Mouse (Mus musculus): ENCODE measurements around the gene Trappc1. TPM values are rescaled to one million over a fixed set of nuclear protein-coding genes. Genes with fewer than 3 reads are reported as not detected.

Gene Trappc1
- polyA plus RNA-seq, 1 experiment: 72.3 TPM

DNA sequence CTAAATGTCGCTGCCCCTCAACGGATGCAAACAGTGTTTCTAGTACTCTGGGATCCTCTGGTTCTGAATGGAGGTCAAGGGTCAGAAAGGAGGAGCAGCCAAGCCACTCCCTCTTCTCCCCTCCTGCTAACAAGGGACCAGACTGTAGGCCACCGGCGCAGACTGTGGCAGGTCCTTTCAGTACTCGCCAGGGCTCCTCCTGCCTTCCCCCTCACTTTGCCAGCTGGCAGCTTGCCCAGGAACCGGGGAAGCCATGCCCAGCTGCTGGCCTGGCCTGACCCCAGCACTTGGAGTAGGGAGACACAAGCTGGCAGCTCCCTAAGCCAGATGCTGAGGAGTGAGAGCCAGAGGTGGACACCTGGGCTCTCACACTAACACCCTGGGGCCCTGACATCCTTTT lies 41.1 kb downstream of the Trappc1 start:
- no peak overlapping the region for H3K4me3 ChIP-seq (ENCODE audit: insufficient read depth, low read depth, low read length)

DNA sequence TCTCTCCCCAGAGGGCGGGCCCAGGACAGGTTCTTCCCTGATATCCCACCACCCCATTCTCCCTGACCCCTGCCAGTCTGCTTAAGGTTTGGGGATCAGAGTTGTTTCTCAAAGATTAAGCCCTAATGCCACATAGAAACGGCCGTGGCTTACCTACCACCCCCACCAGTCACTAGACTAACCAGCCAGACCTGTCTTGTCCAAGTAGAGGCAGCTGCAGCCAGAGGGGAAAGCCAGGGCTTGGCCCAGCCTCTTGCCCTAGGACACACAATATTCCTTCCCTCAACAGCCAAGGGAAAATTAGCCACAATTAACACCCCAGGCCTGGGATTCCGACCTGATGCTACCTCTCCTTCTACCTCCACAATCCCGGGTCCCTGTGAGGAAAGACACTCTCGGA lies 41.9 kb downstream of the Trappc1 start:
- DNase-seq: no peak
- H3K27me3 ChIP-seq (replicated peaks; ENCODE audit: control insufficient read depth, insufficient read depth, low read length): no peaks in the 10 kb centered on the region
- 26% methylated on average over 6 of the region's 6 CpGs for WGBS
- peak overlapping the region; percentile 91 for H3K27ac ChIP-seq (ENCODE audit: insufficient read depth, low read depth, low read length)
- TF ChIP-seq CTCF (conservative IDR thresholded peaks at IDR 0.05; ENCODE audit: insufficient read depth, insufficient read length, low read depth, low read length): no peak
- no peak for TF ChIP-seq POLR2A (IDR thresholded peaks at IDR 0.05; ENCODE audit: low read depth, low read length)
- peaks cover 28% of the 10 kb centered on the region for H3K4me1 ChIP-seq (ENCODE audit: control insufficient read depth, insufficient read depth, low read length)
- H3K36me3 ChIP-seq (ENCODE audit: control insufficient read depth, insufficient read depth, low read length): peaks cover 3% of the 10 kb centered on the region; the same call in 1 of the 2 replicates
- H3K4me3 ChIP-seq (ENCODE audit: insufficient read depth, low read depth, low read length): peak overlapping the region; percentile 19

More for the DNA sequence above, 41.1 kb downstream of the Trappc1 start:
- Histone ChIP-seq H3K27ac (ENCODE audit: insufficient read depth, low read depth, low read length) (peak overlapping the region; percentile 91), H3K36me3 (ENCODE audit: control insufficient read depth, insufficient read depth, low read length) (peaks cover 5% of the 10 kb centered on the region; the same call in 1 of the 2 replicates), H3K4me1 (ENCODE audit: control insufficient read depth, insufficient read depth, low read length) (peaks cover 28% of the 10 kb centered on the region), H3K27me3 (replicated peaks; ENCODE audit: control insufficient read depth, insufficient read depth, low read length) (no peaks in the 10 kb centered on the region)
- TF ChIP-seq CTCF (conservative IDR thresholded peaks at IDR 0.05; ENCODE audit: insufficient read depth, insufficient read length, low read depth, low read length) (0 out of 2 replicates have a peak, but pooled peaks have one; percentile 0), POLR2A (IDR thresholded peaks at IDR 0.05; ENCODE audit: low read depth, low read length) (no peak)
- WGBS: under 1% methylated on average over 6 of the region's 6 CpGs
- peak; percentile 99 for DNase-seq

DNA sequence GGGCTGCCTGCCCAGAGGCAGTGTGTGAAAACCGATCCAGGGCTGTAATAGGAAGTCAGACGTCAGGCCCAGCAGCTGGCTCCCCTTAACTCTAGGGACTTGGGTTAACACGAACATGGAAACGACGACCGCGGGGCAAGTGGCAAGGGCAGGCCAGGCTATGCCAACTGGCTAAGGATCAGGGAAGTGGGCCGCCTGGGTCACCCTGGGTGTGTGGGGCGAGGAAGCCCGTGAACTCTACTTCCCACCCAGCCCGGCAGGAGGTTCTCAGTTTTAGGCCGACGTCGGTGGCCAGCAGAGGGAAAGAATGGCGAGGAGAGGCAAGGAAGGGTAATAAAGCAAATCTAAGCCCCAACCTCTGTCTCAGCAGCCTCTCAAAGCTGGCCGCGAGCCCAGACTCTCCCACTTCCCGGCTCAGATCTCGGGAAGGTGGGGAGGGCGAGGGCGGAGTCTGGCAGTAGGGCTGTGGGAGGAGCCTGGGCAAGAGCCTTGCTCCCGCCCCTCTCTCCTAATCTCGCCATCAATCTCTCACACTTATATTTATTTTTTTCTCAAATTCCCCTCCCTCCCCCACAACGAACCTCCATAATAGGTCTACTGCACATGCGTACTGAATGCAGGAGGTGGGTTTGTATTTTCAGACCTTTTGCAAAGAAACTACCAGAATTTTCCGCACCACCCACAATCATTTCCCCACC lies 42.5 kb downstream of the Trappc1 start:
- under 1% methylated on average over 26 of the region's 26 CpGs for WGBS

DNA sequence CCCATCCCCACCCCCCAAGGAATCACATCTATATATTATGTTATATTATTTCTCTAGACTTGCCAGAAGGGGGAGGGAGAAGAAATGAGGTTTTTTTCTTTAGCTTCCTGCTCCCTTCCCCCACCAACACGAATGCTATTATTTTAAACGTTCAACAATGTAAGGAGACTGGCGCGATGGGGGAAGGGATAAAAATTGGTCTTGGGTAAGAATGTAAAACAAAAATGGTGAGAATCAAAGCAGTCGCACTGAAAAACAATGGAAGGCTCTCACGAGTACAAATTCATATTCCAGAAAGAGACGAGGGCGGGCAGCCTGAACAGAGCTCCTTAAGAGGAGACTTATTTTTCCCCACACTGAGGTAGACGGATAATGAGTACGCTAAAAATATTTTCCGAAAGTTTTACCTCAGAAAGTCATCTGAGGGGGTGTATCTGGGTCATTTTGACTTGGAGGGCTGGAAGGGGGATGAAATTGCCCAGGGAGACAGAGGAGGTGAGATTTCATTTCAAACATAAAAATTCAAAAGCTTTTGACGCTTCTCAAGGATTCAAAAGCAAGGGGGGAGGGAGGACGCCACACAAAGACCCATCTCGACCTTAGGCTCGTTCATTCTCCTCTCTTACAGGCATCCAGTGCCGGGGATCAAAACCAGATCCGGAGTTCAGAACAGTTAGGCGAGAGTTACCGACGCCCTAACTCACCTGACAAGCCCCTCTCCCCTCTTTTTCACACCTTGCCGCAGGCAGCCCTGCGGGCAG lies 43.3 kb downstream of the Trappc1 start:
- Histone ChIP-seq H3K27ac (ENCODE audit: insufficient read depth, low read depth, low read length) (peak overlapping the region; percentile 81), H3K27me3 (replicated peaks; ENCODE audit: control insufficient read depth, insufficient read depth, low read length) (no peaks in the 10 kb centered on the region), H3K4me1 (ENCODE audit: control insufficient read depth, insufficient read depth, low read length) (peaks cover 28% of the 10 kb centered on the region), H3K36me3 (ENCODE audit: control insufficient read depth, insufficient read depth, low read length) (no peaks in the 10 kb centered on the region), H3K4me3 (ENCODE audit: insufficient read depth, low read depth, low read length) (peak overlapping the region; percentile 66)
- 1% methylated on average over 22 of the region's 22 CpGs for WGBS
- peak; percentile 42 for DNase-seq
- no peak for TF ChIP-seq POLR2A (IDR thresholded peaks at IDR 0.05; ENCODE audit: low read depth, low read length)
- no peak for TF ChIP-seq CTCF (conservative IDR thresholded peaks at IDR 0.05; ENCODE audit: insufficient read depth, insufficient read length, low read depth, low read length)

More for the DNA sequence above, 42.5 kb downstream of the Trappc1 start:
- no peaks in the 10 kb centered on the region for H3K27me3 ChIP-seq (replicated peaks; ENCODE audit: control insufficient read depth, insufficient read depth, low read length)
- peaks cover 28% of the 10 kb centered on the region for H3K4me1 ChIP-seq (ENCODE audit: control insufficient read depth, insufficient read depth, low read length)
- peak overlapping the region; percentile 19 for H3K4me3 ChIP-seq (ENCODE audit: insufficient read depth, low read depth, low read length)
- H3K27ac ChIP-seq (ENCODE audit: insufficient read depth, low read depth, low read length): peak overlapping the region; percentile 91
- TF ChIP-seq CTCF (conservative IDR thresholded peaks at IDR 0.05; ENCODE audit: insufficient read depth, insufficient read length, low read depth, low read length) (no peak), POLR2A (IDR thresholded peaks at IDR 0.05; ENCODE audit: low read depth, low read length) (peak; percentile 38)
- peak; percentile 98 for DNase-seq
- H3K36me3 ChIP-seq (ENCODE audit: control insufficient read depth, insufficient read depth, low read length): peaks cover 2% of the 10 kb centered on the region; the same call in 1 of the 2 replicates

DNA sequence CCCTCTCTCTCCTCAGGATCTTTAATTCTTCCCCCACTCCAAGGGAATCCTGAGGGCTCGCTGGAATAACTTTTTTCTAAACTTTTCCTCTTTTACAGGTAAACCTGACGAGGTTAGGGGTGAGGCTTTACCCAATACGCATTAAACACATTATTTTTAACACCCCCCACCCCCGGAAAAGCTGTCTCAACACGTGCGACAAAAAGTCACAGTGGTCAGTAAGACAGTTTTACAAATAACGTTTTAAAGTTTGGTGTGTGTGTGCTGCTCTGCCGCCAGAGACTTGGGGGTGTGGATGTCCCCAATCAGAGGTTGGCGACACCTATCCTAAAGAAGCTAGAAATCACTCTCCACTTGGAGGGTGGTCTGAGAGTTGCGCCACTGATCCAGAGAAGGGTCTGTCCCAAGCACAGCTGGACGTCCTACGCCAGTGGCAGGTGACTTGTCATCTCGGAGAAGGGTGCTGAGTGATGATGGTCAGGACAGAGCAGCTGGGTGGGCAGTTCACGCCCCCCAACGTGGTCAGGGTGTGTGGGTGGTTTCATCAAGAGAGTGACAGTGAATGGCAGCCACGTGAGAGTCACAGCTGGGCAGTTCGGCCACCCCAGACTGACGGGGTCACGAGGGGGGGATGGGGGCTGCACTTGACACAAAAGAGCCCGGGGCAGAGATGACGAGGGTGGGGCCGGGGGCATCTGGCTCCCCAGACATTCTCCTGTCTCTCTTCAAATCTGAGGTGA lies 44.0 kb downstream of the Trappc1 start:
- Histone ChIP-seq H3K4me3 (ENCODE audit: insufficient read depth, low read depth, low read length) (peak overlapping the region; percentile 66), H3K36me3 (ENCODE audit: control insufficient read depth, insufficient read depth, low read length) (no peaks in the 10 kb centered on the region), H3K4me1 (ENCODE audit: control insufficient read depth, insufficient read depth, low read length) (peaks cover 28% of the 10 kb centered on the region), H3K27ac (ENCODE audit: insufficient read depth, low read depth, low read length) (peak overlapping the region; percentile 81), H3K27me3 (replicated peaks; ENCODE audit: control insufficient read depth, insufficient read depth, low read length) (no peaks in the 10 kb centered on the region)
- WGBS: 2% methylated on average over 22 of the region's 22 CpGs
- TF ChIP-seq CTCF (conservative IDR thresholded peaks at IDR 0.05; ENCODE audit: insufficient read depth, insufficient read length, low read depth, low read length) (no peak), POLR2A (IDR thresholded peaks at IDR 0.05; ENCODE audit: low read depth, low read length) (no peak)
- peak; percentile 61 for DNase-seq

DNA sequence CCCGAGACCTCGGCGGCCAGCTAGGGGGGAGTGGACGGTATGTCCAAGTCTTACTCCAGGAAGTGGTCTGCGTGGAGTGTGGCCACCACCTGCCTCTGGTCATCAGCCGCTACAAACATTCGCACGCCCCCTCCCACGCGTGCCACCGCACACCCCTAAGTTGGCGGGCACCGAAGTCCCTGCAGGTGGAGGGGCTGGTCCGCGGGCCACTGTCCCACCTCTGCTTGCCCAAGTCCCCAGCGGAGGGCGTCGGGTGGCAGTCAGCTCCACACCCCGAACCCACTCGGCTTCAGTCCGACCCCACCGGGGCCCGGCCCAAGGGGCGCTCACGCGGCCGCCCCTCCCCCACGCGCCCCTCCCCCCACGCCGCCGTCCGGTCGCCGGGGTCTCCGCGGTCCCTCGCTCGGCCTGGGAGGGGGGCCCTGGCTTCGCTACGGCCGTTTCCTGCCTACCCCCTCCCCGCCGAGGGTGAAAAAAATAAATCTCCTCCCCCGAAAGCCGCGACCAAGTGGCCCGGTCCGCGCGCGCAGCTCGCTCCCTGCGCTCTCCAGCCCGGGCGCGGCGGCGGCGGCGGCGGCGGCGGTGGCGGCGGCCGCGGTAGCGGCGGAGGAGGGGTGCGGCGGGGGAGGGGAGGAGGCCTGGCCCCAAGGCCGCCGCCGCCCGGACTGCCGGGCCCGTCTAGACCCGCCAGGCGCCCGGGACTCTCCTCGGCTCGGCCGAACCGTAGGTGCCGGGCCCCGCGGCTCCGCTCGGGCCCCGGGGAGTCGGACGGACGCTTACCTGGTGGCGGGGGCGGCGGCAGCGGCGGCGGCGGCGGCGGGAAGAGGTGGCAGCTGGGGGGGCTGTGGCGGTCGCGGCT lies 44.8 kb downstream of the Trappc1 start:
- 1% methylated on average over 84 of the region's 106 CpGs for WGBS
- no peak for TF ChIP-seq POLR2A (IDR thresholded peaks at IDR 0.05; ENCODE audit: low read depth, low read length)
- no peak for TF ChIP-seq CTCF (conservative IDR thresholded peaks at IDR 0.05; ENCODE audit: insufficient read depth, insufficient read length, low read depth, low read length)
- DNase-seq: peak; percentile 55
- H3K4me1 ChIP-seq (ENCODE audit: control insufficient read depth, insufficient read depth, low read length): peaks cover 25% of the 10 kb centered on the region
- H3K4me3 ChIP-seq (ENCODE audit: insufficient read depth, low read depth, low read length): peak overlapping the region; percentile 66
- H3K27me3 ChIP-seq (replicated peaks; ENCODE audit: control insufficient read depth, insufficient read depth, low read length): no peaks in the 10 kb centered on the region
- H3K27ac ChIP-seq (ENCODE audit: insufficient read depth, low read depth, low read length): peak overlapping the region; percentile 94
- no peaks in the 10 kb centered on the region for H3K36me3 ChIP-seq (ENCODE audit: control insufficient read depth, insufficient read depth, low read length)

All from kidney, adult 2 months (tissue).